Mouse (Mus musculus) gastrocnemius, postnatal 25 days (tissue): ENCODE measurements around the gene Sowaha. TPM values are rescaled to one million over a fixed set of nuclear protein-coding genes. Genes with fewer than 3 reads are reported as not detected.
"Not testable (repeated sequence)": the region's sequence is repeated elsewhere in the genome, so short reads cannot be mapped to it uniquely, and the experiment has no call there.

Source experiments
- DNase-seq: peaks from one replicate; pipeline ENCODE4 v3.0.0; 2022
- total RNA-seq, 2 experiments: library from RNA; stranded (reverse); gene quantifications; 1 replicate in 1 of 2; 2 replicates in 1 of 2; pipeline ENCODE4 v1.2.3; 2021

Gene Sowaha
- total RNA-seq, 2 experiments from 2014 or later, result 0.08 TPM

GRCm38 (mm10) chr11:53436338-53436737, 43.7 kb downstream of the Sowaha start:
- DNase-seq, result no peak

- no peak for DNase-seq
Measured at GRCm38 (mm10) chr11:53435504-53435903, 44.6 kb downstream of the Sowaha start.

GRCm38 (mm10) chr11:53433057-53433456, 47.0 kb downstream of the Sowaha start:
- no peak for DNase-seq

DNA sequence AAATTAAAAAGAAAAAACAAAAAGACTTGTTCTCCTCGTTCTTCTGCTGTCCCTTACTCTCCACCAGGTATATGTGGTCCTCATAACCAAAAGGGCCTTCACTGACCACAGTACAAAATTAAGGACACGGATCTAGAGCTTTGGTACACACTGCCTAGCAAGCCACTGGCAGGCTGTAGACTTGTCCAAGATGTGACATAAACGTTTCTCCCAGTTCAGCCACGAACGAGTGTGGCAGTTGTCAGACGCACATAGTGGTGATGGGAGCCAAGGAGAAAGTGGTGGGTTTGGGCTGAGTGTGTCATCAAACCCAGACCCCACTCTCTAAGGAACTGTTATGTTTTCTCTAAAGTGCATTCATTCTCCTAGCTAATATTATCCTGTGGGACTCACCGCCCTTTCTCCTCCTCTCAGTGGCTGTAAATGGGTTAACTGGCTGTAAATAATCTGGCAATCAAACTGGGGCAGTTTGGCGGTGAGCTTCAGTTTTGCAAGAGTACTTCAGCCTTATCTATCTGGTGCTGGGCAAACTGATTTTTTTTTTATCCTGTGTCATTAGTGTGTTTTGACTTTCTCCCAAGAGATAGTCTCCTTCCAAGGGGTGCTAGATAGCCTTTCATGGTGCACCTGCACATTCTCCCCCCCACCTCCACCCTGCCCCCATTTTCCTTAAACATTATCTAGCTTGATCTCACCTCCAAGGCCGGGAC, 48.6 kb downstream of the Sowaha start:
- peak; percentile 24 for DNase-seq

DNA sequence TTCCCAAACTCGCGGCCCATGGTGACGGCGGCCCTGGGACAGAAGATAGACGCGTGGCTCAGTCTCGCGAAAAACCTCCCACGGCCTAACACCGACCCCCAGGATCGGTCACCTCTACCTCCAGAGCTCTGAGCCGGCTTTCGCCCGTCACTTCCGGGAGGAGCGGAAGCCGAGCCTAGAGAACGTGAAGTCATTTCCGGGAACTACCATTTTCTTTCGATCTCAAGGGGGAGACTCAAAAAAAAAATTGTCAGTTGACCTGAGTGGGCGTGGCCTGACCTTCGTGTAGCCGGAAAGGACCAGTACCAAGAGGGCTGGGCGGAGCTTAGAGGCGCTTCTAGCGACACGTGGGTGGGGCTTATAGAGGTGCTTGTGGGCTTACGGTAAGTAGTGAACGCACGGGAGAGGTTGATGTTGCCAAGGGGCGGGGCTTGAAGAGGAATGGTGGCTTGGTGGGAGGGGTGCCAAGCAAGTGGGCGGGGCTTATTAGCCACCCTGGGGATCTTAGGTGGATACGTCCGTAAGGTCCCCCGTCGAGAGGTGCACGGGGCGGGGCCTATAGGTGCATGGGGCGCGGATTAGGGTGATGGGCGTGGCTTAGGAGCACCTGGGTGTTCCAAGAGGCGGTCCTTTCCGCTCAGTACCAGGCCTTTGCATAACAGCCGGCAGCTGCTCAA, 49.3 kb downstream of the Sowaha start, which contains the start of the genes Uqcrq and Gdf9:
Uqcrq (minus strand) TSS at position 162 of the 677 bp plus-strand sequence.
Gdf9 (plus strand) TSS at position 354 of the 677 bp plus-strand sequence.
- peak; percentile 98 for DNase-seq

DNA sequence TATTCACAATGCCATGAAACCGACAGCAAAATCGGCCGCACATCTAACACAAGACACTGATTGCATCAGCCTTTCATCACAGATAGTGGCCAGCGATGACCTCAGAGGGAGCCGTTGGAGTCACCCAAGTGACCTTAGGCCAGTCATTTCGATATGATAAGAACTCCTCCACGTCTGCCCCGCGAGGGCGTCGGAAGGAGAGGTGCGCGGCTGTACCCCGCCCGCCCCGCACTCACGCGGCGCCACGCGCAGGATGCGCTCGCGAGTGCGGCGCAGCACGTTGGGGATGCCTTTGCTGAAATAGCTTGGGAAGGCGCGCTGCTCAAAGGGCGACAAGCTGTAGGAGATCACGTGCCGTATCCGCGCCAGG, 49.8 kb downstream of the Sowaha start:
- no peak for DNase-seq

- DNase-seq, result no peak
Measured at GRCm38 (mm10) chr11:53429182-53429581, 50.9 kb downstream of the Sowaha start.

GRCm38 (mm10) chr11:53428716-53429057, 51.4 kb downstream of the Sowaha start:
- no peak for DNase-seq

DNA sequence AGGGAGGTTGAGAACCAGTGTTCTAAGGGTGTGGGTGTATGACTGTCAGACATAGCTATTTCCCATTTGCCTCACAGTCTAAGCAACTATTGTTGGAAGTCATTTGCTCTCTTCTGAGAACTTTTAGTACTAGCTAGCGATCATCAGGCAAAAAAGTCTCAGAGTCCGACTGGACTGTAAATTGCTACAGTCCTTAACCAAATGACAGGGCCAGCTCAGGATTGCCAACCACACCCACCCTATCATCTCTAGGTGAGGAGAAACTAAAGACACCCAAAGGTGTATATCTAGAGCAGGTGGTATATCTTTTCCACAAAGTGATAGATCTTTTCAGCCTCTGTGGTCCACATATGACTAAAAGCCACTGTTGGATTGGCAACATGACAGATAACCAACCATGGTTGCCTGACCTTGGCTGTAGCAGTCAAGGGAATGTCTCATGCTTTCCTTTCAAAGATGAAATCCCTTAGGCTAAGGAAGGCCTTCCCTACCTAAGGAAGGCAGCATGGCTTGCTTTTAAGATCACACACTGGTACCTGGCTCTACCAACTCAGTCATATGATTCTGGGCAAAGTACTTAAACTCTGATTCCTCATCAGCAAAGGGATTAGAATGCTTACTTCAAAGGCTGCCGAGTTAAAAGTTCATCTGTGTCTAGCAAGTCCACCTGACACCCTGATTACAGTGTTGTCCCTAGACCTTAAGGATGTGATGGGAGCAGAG, 51.9 kb downstream of the Sowaha start:
- no peak for DNase-seq

DNA sequence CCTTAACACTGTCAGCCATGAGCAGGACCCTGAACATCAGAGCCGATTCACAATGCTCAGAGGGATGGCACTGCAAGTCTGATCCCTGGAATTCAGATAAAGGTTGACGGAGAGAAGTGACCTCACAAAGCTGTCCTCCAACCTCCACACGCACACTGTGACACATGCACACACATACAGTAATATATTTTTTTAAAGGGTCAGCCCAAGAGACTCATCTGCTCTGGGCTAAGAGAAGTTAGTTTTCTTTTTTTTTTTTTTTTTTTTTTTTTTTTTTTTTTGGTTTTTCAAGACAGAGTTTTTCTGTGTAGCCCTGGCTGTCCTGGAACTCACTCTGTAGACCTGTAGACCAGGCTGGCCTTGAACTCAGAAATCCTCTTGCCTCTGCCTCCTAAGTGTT, 53.2 kb downstream of the Sowaha start:
- not testable (repeated sequence) for DNase-seq

Other genes starting within 250 kb of the Sowaha start
- 10 to 100 TPM; 86.5 to 89.0 TPM for gene Hspa4, start 179.8 kb downstream of the Sowaha start, total RNA-seq
- 10 to 100 TPM in 1 of 2 experiments, 1 to 10 TPM in 1; 7.8 to 10.1 TPM for gene Zcchc10, start 155.6 kb downstream of the Sowaha start, total RNA-seq
- gene Aff4, start 129.4 kb downstream of the Sowaha start, total RNA-seq, result 10 to 100 TPM; 76.4 to 89.1 TPM
- not detected for gene Leap2, start 57.1 kb downstream of the Sowaha start, total RNA-seq
- 1,000 to 10,000 TPM; 1,448 to 1,479 TPM for gene Uqcrq, start 49.4 kb downstream of the Sowaha start, total RNA-seq
- under 1 TPM; 0.20 to 0.54 TPM for gene Gdf9, start 49.3 kb downstream of the Sowaha start, total RNA-seq
- not detected for gene Gm10447, start 23.2 kb downstream of the Sowaha start, total RNA-seq
- under 1 TPM; 0.23 to 0.35 TPM for gene Shroom1, start 23.1 kb downstream of the Sowaha start, total RNA-seq
- not detected for gene Gm9837, start 9.8 kb downstream of the Sowaha start, total RNA-seq
- gene Gm9945, start 108 bp downstream of the Sowaha start, total RNA-seq, result not detected
- 10 to 100 TPM; 14.5 to 16.8 TPM for gene Sept8, start 39.0 kb upstream of the Sowaha start, total RNA-seq
- gene Kif3a, start 87.1 kb upstream of the Sowaha start, total RNA-seq, result 1 to 10 TPM; 4.0 to 5.3 TPM
- not detected for gene Il4, start 138.4 kb upstream of the Sowaha start, total RNA-seq
- not detected for gene Il13, start 154.4 kb upstream of the Sowaha start, total RNA-seq
- gene Rad50, start 227.0 kb upstream of the Sowaha start, total RNA-seq, result 1 to 10 TPM; 4.9 to 5.1 TPM
- not detected for gene Il5, start 240.5 kb upstream of the Sowaha start, total RNA-seq